Mouse (Mus musculus) neural tube, embryonic 15.5 days (tissue): ENCODE results near the gene Asic5. TPM values are rescaled to one million over a fixed set of nuclear protein-coding genes. Genes with fewer than 3 reads are reported as not detected.
A peak's percentile ranks its signal among the peaks of the same experiment; 100 is the strongest.

Source experiments
- ATAC-seq: fragments of 200-750 bp; cut with Nextera tagmentation; 2 replicates; pipeline ENCODE4 v1.8.0; 2017; ENCODE audit warnings: mild to moderate bottlenecking, moderate TSS enrichment, moderate library complexity; ENCODE audit not compliant: low FRiP score
- H3K27ac ChIP-seq: fragments of 300-500 bp; sonication (generic); replicated peaks from 2 replicates; pipeline ENCODE4 v1.5.1; 2015; ENCODE audit warnings: mild to moderate bottlenecking, inconsistent platforms
- H3K27me3 ChIP-seq: fragments of 300-500 bp; sonication (generic); replicated peaks from 2 replicates; pipeline ENCODE4 v1.6.1; 2015; ENCODE audit warnings: inconsistent platforms
- H3K36me3 ChIP-seq: fragments of 300-500 bp; sonication (generic); 2 replicates; pipeline ENCODE4 v1.6.1; 2015; ENCODE audit warnings: inconsistent platforms
- H3K4me1 ChIP-seq: fragments of 300-500 bp; sonication (generic); 2 replicates; pipeline ENCODE4 v1.6.1; 2015; ENCODE audit warnings: inconsistent platforms
- H3K4me2 ChIP-seq: fragments of 300-500 bp; sonication (generic); 2 replicates; pipeline ENCODE4 v1.6.1; 2015; ENCODE audit warnings: inconsistent platforms, mild to moderate bottlenecking, moderate library complexity
- H3K4me3 ChIP-seq: fragments of 300-500 bp; sonication (generic); replicated peaks from 2 replicates; pipeline ENCODE4 v1.5.1; 2015; ENCODE audit warnings: mild to moderate bottlenecking, inconsistent platforms
- H3K9ac ChIP-seq: fragments of 300-500 bp; sonication (generic); replicated peaks from 2 replicates; pipeline ENCODE4 v1.6.1; 2015; ENCODE audit warnings: mild to moderate bottlenecking, inconsistent platforms
- H3K9me3 ChIP-seq: fragments of 300-500 bp; sonication (generic); replicated peaks from 2 replicates; pipeline ENCODE4 v1.6.1; 2016; ENCODE audit warnings: inconsistent platforms
- WGBS: fragments of 180-500 bp; shearing (Covaris S2); methylation state at CpG from one replicate; pipeline ENCODE4 v1.1.7; 2015; ENCODE audit warnings: mixed read lengths; 5-methylcytosine and 5-hydroxymethylcytosine counted together
- polyA plus RNA-seq: library from polyadenylated mRNA; unstranded; fragments of >200 nt; fragmentation: Nextera tagmentation; extraction: Ambion mirVana; gene quantifications from 2 replicates; pipeline ENCODE4 v1.2.1, GENCODE M21; 2015

Asic5 gene
- polyA plus RNA-seq, 1 experiment from 2014 or later = not detected

GRCm38 (mm10) chr3:81975607-81976006 lies 6.5 kb upstream of the Asic5 start:
- H3K4me2 ChIP-seq = no peak overlapping the region
- no peaks in the 10 kb centered on the region for H3K36me3 ChIP-seq
- H3K27ac ChIP-seq = no peak overlapping the region
- H3K4me1 ChIP-seq = no peaks in the 10 kb centered on the region
- H3K27me3 ChIP-seq = no peaks in the 10 kb centered on the region
- no peak overlapping the region for H3K4me3 ChIP-seq
- H3K9ac ChIP-seq = no peak overlapping the region
- no peaks in the 10 kb centered on the region for H3K9me3 ChIP-seq
- ATAC-seq = no peak
- WGBS = 77% methylated on average over 4 of the region's 4 CpGs

GRCm38 (mm10) chr3:81976102-81976501 lies 6.0 kb upstream of the Asic5 start, which contains the start of gene Tdo2:
Gene Tdo2, minus strand, starts transcription at chr3:81976202.
- no peaks in the 10 kb centered on the region for H3K36me3 ChIP-seq
- H3K27ac ChIP-seq = no peak within 1 kb of the TSS
- no peak within 1 kb of the TSS for H3K4me3 ChIP-seq
- no peak within 1 kb of the TSS for H3K4me2 ChIP-seq
- no peak within 1 kb of the TSS for H3K9ac ChIP-seq
- no peak for ATAC-seq
- no peaks in the 10 kb centered on the region for H3K27me3 ChIP-seq
- no peaks in the 10 kb centered on the region for H3K4me1 ChIP-seq
- no peaks in the 10 kb centered on the region for H3K9me3 ChIP-seq

- Histone ChIP-seq H3K27me3 (no peaks in the 10 kb centered on the region), H3K4me3 (no peak overlapping the region), H3K9me3 (no peaks in the 10 kb centered on the region), H3K4me2 (no peak overlapping the region), H3K4me1 (no peaks in the 10 kb centered on the region), H3K9ac (no peak overlapping the region), H3K36me3 (no peaks in the 10 kb centered on the region), H3K27ac (no peak overlapping the region)
- no peak for ATAC-seq
- 95% methylated on average over 5 of the region's 5 CpGs for WGBS
Measured at GRCm38 (mm10) chr3:81981576-81981975, 514 bp upstream of the Asic5 start.

DNA sequence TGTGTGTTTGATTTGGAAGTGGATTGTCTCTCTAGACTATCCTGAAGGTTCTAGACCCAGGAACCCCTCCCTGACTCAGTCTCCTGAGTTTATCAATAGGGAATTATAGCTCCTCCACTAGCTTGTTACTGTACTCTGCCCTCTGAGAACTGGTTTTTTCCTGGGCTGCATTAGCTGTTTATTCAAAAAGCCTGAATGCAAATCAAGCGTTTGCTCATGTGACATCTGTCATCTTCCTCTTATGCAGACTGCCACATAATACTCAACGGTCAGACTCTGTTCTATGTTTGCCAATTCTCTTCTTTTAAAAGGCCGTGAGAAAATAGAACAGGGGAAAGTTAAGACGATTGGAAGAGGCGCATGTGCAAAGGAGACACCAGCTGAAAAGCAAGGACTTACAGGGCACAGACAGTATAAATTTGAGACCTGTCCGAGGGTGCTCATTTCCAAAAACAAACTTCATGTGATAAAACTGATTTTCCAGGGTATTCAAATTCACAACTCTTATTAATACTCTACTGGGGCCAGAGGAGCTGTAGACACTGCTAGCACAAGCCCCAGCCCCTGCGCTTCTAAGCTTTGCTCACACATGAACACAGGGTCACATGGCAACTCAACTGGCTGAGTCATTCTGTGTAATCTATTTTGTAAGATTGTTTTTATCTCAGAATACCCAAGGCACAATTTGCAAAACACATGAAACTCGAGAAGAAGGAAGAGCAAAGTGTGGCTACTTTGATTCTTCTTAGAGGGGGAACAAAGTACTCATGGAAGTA lies 1.2 kb downstream of the Asic5 start:
- Histone ChIP-seq H3K4me3 (no peak overlapping the region), H3K36me3 (no peaks in the 10 kb centered on the region), H3K27ac (no peak overlapping the region), H3K4me1 (no peaks in the 10 kb centered on the region), H3K9me3 (no peaks in the 10 kb centered on the region), H3K4me2 (no peak overlapping the region), H3K9ac (no peak overlapping the region), H3K27me3 (no peaks in the 10 kb centered on the region)
- 92% methylated on average over 8 of the region's 8 CpGs for WGBS
- ATAC-seq = no peak

- Histone ChIP-seq H3K4me2 (no peak overlapping the region), H3K27me3 (no peaks in the 10 kb centered on the region), H3K9ac (no peak overlapping the region), H3K36me3 (no peaks in the 10 kb centered on the region), H3K27ac (no peak overlapping the region), H3K4me3 (no peak overlapping the region), H3K9me3 (no peaks in the 10 kb centered on the region), H3K4me1 (no peaks in the 10 kb centered on the region)
- WGBS = 59% methylated on average over 1 of the region's 1 CpGs
- no peak for ATAC-seq
Measured at GRCm38 (mm10) chr3:81985100-81985499, 3.0 kb downstream of the Asic5 start.

GRCm38 (mm10) chr3:81986103-81986502 lies 4.0 kb downstream of the Asic5 start:
- Histone ChIP-seq H3K4me2 (no peak overlapping the region), H3K27ac (no peak overlapping the region), H3K36me3 (no peaks in the 10 kb centered on the region), H3K4me1 (no peaks in the 10 kb centered on the region), H3K9me3 (no peaks in the 10 kb centered on the region), H3K27me3 (no peaks in the 10 kb centered on the region), H3K9ac (no peak overlapping the region), H3K4me3 (no peak overlapping the region)
- WGBS = 92% methylated on average over 2 of the region's 2 CpGs
- no peak for ATAC-seq

DNA sequence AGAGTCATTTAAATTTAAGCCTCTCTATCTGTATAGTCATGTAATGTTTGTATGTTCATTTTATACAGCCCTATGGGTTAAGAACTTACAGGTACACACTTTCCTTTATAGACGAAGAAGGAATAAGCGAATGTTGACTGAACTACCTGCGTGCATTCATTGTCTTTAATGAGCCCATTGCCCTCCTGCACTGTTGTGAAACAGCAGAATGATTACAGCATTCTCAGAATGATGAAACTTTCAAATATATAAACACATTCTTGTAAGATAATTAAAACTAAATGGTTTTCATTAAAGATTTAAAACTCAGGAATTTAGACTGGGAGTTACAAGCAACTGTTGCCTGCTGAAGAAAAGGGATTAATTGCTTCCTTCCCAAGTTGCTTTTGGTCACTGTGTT lies 5.5 kb downstream of the Asic5 start:
- ATAC-seq = no peak
- 91% methylated on average over 3 of the region's 3 CpGs for WGBS
- no peaks in the 10 kb centered on the region for H3K9me3 ChIP-seq

DNA sequence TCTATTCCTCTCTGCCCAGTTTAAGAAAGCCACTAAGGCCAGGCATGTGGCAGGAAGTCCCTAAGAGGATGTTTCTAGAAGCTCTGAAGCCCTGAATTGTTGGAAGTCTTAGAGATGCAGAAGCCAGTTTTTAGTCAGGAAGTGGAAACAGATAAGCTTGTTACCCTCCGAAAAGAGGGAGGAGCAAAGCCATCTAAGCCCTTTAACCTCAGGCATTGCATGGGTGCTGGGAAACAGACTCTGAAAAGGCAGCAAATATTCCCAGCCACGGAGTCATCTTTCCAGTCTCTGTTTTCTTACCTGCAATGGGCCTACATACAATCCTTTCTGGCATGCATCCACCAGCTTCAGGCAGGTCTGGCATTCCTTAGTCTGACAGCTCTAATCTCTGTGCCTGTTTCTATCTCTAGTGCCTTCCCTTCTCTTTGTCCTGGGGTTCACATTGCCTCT lies 7.6 kb downstream of the Asic5 start:
- Histone ChIP-seq H3K36me3 (no peaks in the 10 kb centered on the region), H3K4me3 (no peak overlapping the region), H3K27ac (no peak overlapping the region), H3K9me3 (no peaks in the 10 kb centered on the region), H3K9ac (no peak overlapping the region), H3K4me2 (no peak overlapping the region), H3K4me1 (no peaks in the 10 kb centered on the region), H3K27me3 (no peaks in the 10 kb centered on the region)
- no peak for ATAC-seq
- WGBS = 57% methylated on average over 2 of the region's 2 CpGs

More for the DNA sequence above, 5.5 kb downstream of the Asic5 start:
- H3K36me3 ChIP-seq = no peaks in the 10 kb centered on the region
- no peak overlapping the region for H3K4me3 ChIP-seq
- no peaks in the 10 kb centered on the region for H3K4me1 ChIP-seq
- no peaks in the 10 kb centered on the region for H3K27me3 ChIP-seq
- no peak overlapping the region for H3K9ac ChIP-seq
- H3K27ac ChIP-seq = no peak overlapping the region
- H3K4me2 ChIP-seq = no peak overlapping the region

DNA sequence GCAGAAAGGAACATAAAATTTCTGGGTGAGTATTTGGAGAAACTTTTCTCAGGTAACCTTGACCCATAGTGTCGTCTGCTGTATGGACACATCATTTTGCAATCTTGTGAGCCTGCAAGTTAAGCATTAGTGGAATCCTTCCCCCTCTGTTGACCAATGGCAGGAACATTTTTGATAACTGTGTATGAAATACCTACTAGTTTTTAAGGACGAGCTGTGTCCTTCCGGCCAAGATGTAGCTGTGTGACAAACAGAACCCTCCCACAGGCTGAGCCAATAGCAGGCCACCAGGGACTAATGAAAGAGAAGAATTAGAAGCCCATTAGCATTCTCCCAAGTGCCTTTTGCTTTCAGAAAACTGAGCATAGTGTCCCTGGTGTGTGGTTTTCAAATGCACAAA lies 8.4 kb downstream of the Asic5 start:
- Histone ChIP-seq H3K9me3 (no peaks in the 10 kb centered on the region), H3K4me1 (no peaks in the 10 kb centered on the region), H3K4me3 (no peak overlapping the region), H3K4me2 (no peak overlapping the region), H3K9ac (no peak overlapping the region), H3K27ac (no peak overlapping the region), H3K27me3 (no peaks in the 10 kb centered on the region), H3K36me3 (no peaks in the 10 kb centered on the region)
- 54% methylated on average over 3 of the region's 3 CpGs for WGBS
- ATAC-seq = no peak

DNA sequence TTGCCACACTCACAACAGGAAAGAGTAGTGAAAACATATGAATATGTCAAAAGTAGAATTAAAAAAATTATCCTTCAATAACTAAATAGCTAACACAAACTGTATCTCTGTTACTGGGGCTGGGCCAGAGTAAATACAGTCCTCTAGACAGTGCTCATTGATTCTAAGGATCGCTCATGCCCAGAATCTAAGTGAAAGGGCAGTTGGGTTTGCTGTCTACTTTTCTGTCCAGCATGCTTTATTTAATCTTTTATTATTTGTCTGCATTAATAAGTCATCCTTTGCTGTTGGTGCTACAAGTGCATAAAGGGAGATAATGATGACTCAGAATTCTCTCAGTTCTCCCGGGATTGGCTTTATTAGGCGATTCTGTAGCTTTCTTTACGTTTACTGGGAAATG lies 13.3 kb downstream of the Asic5 start:
- Histone ChIP-seq H3K9ac (no peak overlapping the region), H3K9me3 (no peaks in the 10 kb centered on the region), H3K36me3 (no peaks in the 10 kb centered on the region), H3K4me1 (no peaks in the 10 kb centered on the region), H3K27me3 (no peaks in the 10 kb centered on the region), H3K4me2 (no peak overlapping the region), H3K4me3 (no peak overlapping the region), H3K27ac (no peak overlapping the region)
- no peak for ATAC-seq
- WGBS = 35% methylated on average over 4 of the region's 4 CpGs

DNA sequence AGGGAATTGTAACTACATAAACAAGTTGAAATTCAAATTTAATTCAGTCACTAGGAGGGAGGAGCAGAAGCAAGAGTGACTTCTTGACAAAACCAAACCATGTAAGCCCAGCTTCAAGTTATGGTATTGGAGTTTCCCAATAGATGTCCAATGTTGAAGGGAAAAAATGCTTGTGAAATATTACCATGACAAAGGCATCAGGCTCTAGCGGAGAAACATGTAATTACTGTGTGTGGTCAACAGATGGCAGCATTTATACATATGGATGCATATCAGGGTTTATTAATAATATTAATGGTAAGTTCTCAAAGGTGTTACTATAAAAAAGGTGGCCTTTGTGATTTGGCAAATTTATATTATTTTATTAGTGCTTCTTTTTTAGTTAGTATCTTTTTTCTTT lies 13.9 kb downstream of the Asic5 start:
- 0 out of 2 replicates have a peak, but pooled peaks have one; percentile 45 for ATAC-seq
- H3K36me3 ChIP-seq = no peaks in the 10 kb centered on the region
- H3K4me2 ChIP-seq = no peak overlapping the region
- H3K9ac ChIP-seq = no peak overlapping the region
- 12% methylated on average over 1 of the region's 1 CpGs for WGBS
- no peak overlapping the region for H3K27ac ChIP-seq
- no peaks in the 10 kb centered on the region for H3K4me1 ChIP-seq
- no peaks in the 10 kb centered on the region for H3K9me3 ChIP-seq
- H3K27me3 ChIP-seq = no peaks in the 10 kb centered on the region
- H3K4me3 ChIP-seq = no peak overlapping the region

DNA sequence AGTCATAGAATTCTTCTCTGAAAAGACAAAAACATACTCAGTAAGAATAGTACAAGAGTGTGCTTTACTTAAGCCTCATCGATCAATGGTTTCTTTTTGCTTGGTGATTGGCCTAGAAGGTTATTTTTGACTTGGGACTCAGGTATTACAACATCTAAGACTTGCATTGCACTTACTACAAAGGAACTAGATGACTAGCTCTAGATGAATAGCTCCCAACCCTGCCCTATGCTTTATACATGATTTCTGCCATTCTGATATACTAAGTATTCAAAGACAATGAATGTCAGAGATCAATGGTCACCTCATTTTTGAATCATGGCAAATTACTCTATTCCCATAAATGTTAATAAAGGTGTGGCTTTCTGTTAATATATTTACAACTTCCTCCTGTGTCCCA lies 24.9 kb downstream of the Asic5 start:
- no peak overlapping the region for H3K27ac ChIP-seq
- no peaks in the 10 kb centered on the region for H3K36me3 ChIP-seq
- H3K27me3 ChIP-seq = no peaks in the 10 kb centered on the region
- no peak for ATAC-seq
- H3K9ac ChIP-seq = no peak overlapping the region
- 100% methylated on average over 1 of the region's 1 CpGs for WGBS
- H3K4me2 ChIP-seq = no peak overlapping the region
- no peaks in the 10 kb centered on the region for H3K9me3 ChIP-seq
- H3K4me1 ChIP-seq = no peaks in the 10 kb centered on the region
- H3K4me3 ChIP-seq = no peak overlapping the region
